Mouse (Mus musculus) kidney, embryonic 15.5 days (tissue): ENCODE results near the gene Kcnj12. TPM values are rescaled to one million over a fixed set of nuclear protein-coding genes. Genes with fewer than 3 reads are reported as not detected.

Experiments
- ATAC-seq: fragments of 200-750 bp; cut with Nextera tagmentation; replicated peaks from 2 replicates; pipeline ENCODE4 v1.8.0; 2017; ENCODE audit warnings: moderate TSS enrichment; ENCODE audit not compliant: low FRiP score
- H3K27ac ChIP-seq: fragments of 300-500 bp; sonication (generic); 2 replicates; pipeline ENCODE4 v1.5.1; 2015; ENCODE audit warnings: mild to moderate bottlenecking, inconsistent platforms
- H3K27me3 ChIP-seq: fragments of 300-500 bp; sonication (generic); 2 replicates; pipeline ENCODE4 v1.6.1; 2015; ENCODE audit warnings: inconsistent platforms
- H3K36me3 ChIP-seq: fragments of 300-500 bp; sonication (generic); 2 replicates; pipeline ENCODE4 v1.6.1; 2015; ENCODE audit warnings: inconsistent platforms
- H3K4me1 ChIP-seq: fragments of 300-500 bp; sonication (generic); 2 replicates; pipeline ENCODE4 v1.6.1; 2015; ENCODE audit warnings: inconsistent platforms
- H3K4me2 ChIP-seq: fragments of 300-500 bp; sonication (generic); 2 replicates; pipeline ENCODE4 v1.6.1; 2015; ENCODE audit warnings: moderate library complexity, mild to moderate bottlenecking, inconsistent platforms
- H3K4me3 ChIP-seq: fragments of 300-500 bp; sonication (generic); replicated peaks from 2 replicates; pipeline ENCODE4 v1.5.1; 2015; ENCODE audit warnings: mild to moderate bottlenecking, inconsistent platforms
- H3K9ac ChIP-seq: fragments of 300-500 bp; sonication (generic); 2 replicates; pipeline ENCODE4 v1.6.1; 2015; ENCODE audit warnings: mild to moderate bottlenecking, inconsistent platforms
- H3K9me3 ChIP-seq: fragments of 300-500 bp; sonication (generic); replicated peaks from 2 replicates; pipeline ENCODE4 v1.6.1; 2016; ENCODE audit warnings: inconsistent platforms
- WGBS: fragments of 180-500 bp; shearing (Covaris S2); methylation state at CpG from one replicate; pipeline ENCODE4 v1.1.7; 2015; ENCODE audit warnings: mixed read lengths; 5-methylcytosine and 5-hydroxymethylcytosine counted together
- polyA plus RNA-seq: library from polyadenylated mRNA; unstranded; fragments of >200 nt; fragmentation: Nextera tagmentation; extraction: Ambion mirVana; gene quantifications from 2 replicates; pipeline ENCODE4 v1.2.1, GENCODE M21; 2015

Gene Kcnj12
- polyA plus RNA-seq, 1 experiment from 2014 or later = 0.45 TPM

GRCm38 (mm10) chr11:61042593-61042992, 20.2 kb downstream of the Kcnj12 start:
- Histone ChIP-seq H3K4me1 (peaks cover 13% of the 10 kb centered on the region), H3K4me2 (no peak overlapping the region), H3K36me3 (no peaks in the 10 kb centered on the region), H3K9me3 (no peaks in the 10 kb centered on the region), H3K27me3 (peaks cover 2% of the 10 kb centered on the region; the same call in 1 of the 2 replicates), H3K27ac (no peak overlapping the region), H3K4me3 (no peak overlapping the region), H3K9ac (no peak overlapping the region)
- WGBS = 8% methylated on average over 8 of the region's 8 CpGs
- ATAC-seq = no peak

- H3K27ac ChIP-seq = no peak overlapping the region
- ATAC-seq = no peak
- WGBS = 70% methylated on average over 12 of the region's 12 CpGs
- H3K9me3 ChIP-seq = no peaks in the 10 kb centered on the region
- no peak overlapping the region for H3K9ac ChIP-seq
- peaks cover 2% of the 10 kb centered on the region; the same call in 1 of the 2 replicates for H3K27me3 ChIP-seq
- H3K4me2 ChIP-seq = no peak overlapping the region
- no peak overlapping the region for H3K4me3 ChIP-seq
- H3K36me3 ChIP-seq = no peaks in the 10 kb centered on the region
- peaks cover 9% of the 10 kb centered on the region for H3K4me1 ChIP-seq
These were observed 21.0 kb downstream of the Kcnj12 start for GRCm38 (mm10) chr11:61043055-61043992.

- peaks cover 2% of the 10 kb centered on the region; the same call in 1 of the 2 replicates for H3K27me3 ChIP-seq
- no peak for ATAC-seq
- WGBS = 83% methylated on average over 5 of the region's 5 CpGs
These were observed 22.4 kb downstream of the Kcnj12 start for GRCm38 (mm10) chr11:61044741-61045140.

GRCm38 (mm10) chr11:61047441-61047840, 25.1 kb downstream of the Kcnj12 start:
- no peaks in the 10 kb centered on the region for H3K36me3 ChIP-seq
- H3K27ac ChIP-seq = no peak overlapping the region
- peaks cover 7% of the 10 kb centered on the region for H3K4me1 ChIP-seq
- 75% methylated on average over 5 of the region's 5 CpGs for WGBS
- no peak overlapping the region for H3K9ac ChIP-seq
- H3K4me2 ChIP-seq = no peak overlapping the region
- no peak for ATAC-seq
- no peak overlapping the region for H3K4me3 ChIP-seq
- no peaks in the 10 kb centered on the region; the same call in 1 of the 2 replicates for H3K27me3 ChIP-seq
- H3K9me3 ChIP-seq = no peaks in the 10 kb centered on the region

More at GRCm38 (mm10) chr11:61044741-61045140, 22.4 kb downstream of the Kcnj12 start:
- H3K9me3 ChIP-seq = no peaks in the 10 kb centered on the region
- no peaks in the 10 kb centered on the region for H3K36me3 ChIP-seq
- H3K4me1 ChIP-seq = peaks cover 9% of the 10 kb centered on the region
- H3K9ac ChIP-seq = no peak overlapping the region
- H3K27ac ChIP-seq = no peak overlapping the region
- H3K4me2 ChIP-seq = no peak overlapping the region
- no peak overlapping the region for H3K4me3 ChIP-seq

GRCm38 (mm10) chr11:61051151-61051550, 28.8 kb downstream of the Kcnj12 start:
- Histone ChIP-seq H3K9ac (no peak overlapping the region), H3K27ac (no peak overlapping the region), H3K4me3 (no peak overlapping the region), H3K9me3 (no peaks in the 10 kb centered on the region), H3K36me3 (no peaks in the 10 kb centered on the region), H3K4me1 (no peaks in the 10 kb centered on the region), H3K27me3 (no peaks in the 10 kb centered on the region; the same call in 1 of the 2 replicates), H3K4me2 (no peak overlapping the region)
- ATAC-seq = no peak
- WGBS = 50% methylated on average over 8 of the region's 8 CpGs

GRCm38 (mm10) chr11:61056871-61057270, 34.5 kb downstream of the Kcnj12 start:
- Histone ChIP-seq H3K27ac (no peak overlapping the region), H3K27me3 (no peaks in the 10 kb centered on the region; the same call in 1 of the 2 replicates), H3K9me3 (no peaks in the 10 kb centered on the region), H3K4me1 (no peaks in the 10 kb centered on the region), H3K4me2 (no peak overlapping the region), H3K9ac (no peak overlapping the region), H3K36me3 (no peaks in the 10 kb centered on the region), H3K4me3 (no peak overlapping the region)
- 74% methylated on average over 5 of the region's 5 CpGs for WGBS
- no peak for ATAC-seq

- ATAC-seq = no peak
- Histone ChIP-seq H3K9ac (no peak overlapping the region), H3K4me2 (no peak overlapping the region), H3K27ac (no peak overlapping the region), H3K9me3 (no peaks in the 10 kb centered on the region), H3K36me3 (no peaks in the 10 kb centered on the region), H3K4me1 (no peaks in the 10 kb centered on the region), H3K27me3 (no peaks in the 10 kb centered on the region), H3K4me3 (no peak overlapping the region)
- WGBS = 66% methylated on average over 10 of the region's 10 CpGs
These were observed 37.5 kb downstream of the Kcnj12 start for GRCm38 (mm10) chr11:61059691-61060457.

GRCm38 (mm10) chr11:61060634-61061033, 38.3 kb downstream of the Kcnj12 start:
- Histone ChIP-seq H3K36me3 (no peaks in the 10 kb centered on the region), H3K4me2 (no peak overlapping the region), H3K27me3 (no peaks in the 10 kb centered on the region), H3K4me1 (no peaks in the 10 kb centered on the region), H3K9ac (no peak overlapping the region), H3K4me3 (no peak overlapping the region), H3K9me3 (no peaks in the 10 kb centered on the region), H3K27ac (no peak overlapping the region)
- no peak for ATAC-seq
- 85% methylated on average over 4 of the region's 4 CpGs for WGBS

GRCm38 (mm10) chr11:61062548-61063461, 40.4 kb downstream of the Kcnj12 start:
- 77% methylated on average over 18 of the region's 18 CpGs for WGBS
- Histone ChIP-seq H3K4me2 (no peak overlapping the region), H3K4me1 (no peaks in the 10 kb centered on the region), H3K9ac (no peak overlapping the region), H3K9me3 (no peaks in the 10 kb centered on the region), H3K36me3 (no peaks in the 10 kb centered on the region), H3K27me3 (no peaks in the 10 kb centered on the region), H3K4me3 (no peak overlapping the region), H3K27ac (no peak overlapping the region)
- ATAC-seq = no peak

GRCm38 (mm10) chr11:61063503-61063902, 41.1 kb downstream of the Kcnj12 start:
- H3K9ac ChIP-seq = no peak overlapping the region
- no peak overlapping the region for H3K4me3 ChIP-seq
- no peaks in the 10 kb centered on the region for H3K4me1 ChIP-seq
- no peak overlapping the region for H3K27ac ChIP-seq
- WGBS = 84% methylated on average over 6 of the region's 6 CpGs
- H3K4me2 ChIP-seq = no peak overlapping the region
- no peak for ATAC-seq
- H3K9me3 ChIP-seq = no peaks in the 10 kb centered on the region
- H3K27me3 ChIP-seq = no peaks in the 10 kb centered on the region
- H3K36me3 ChIP-seq = no peaks in the 10 kb centered on the region

GRCm38 (mm10) chr11:61065620-61066019, 43.3 kb downstream of the Kcnj12 start:
- Histone ChIP-seq H3K4me1 (no peaks in the 10 kb centered on the region), H3K4me2 (no peak overlapping the region), H3K36me3 (no peaks in the 10 kb centered on the region), H3K9me3 (no peaks in the 10 kb centered on the region), H3K27me3 (no peaks in the 10 kb centered on the region), H3K27ac (no peak overlapping the region), H3K9ac (no peak overlapping the region), H3K4me3 (no peak overlapping the region)
- WGBS = 75% methylated on average over 6 of the region's 6 CpGs
- ATAC-seq = no peak
